Comparison of ENCODE assay signal across 1 mouse cellular context in genomic region chr2:142902905-142903895, GRCm38 (mm10).
TF ChIP-seq lines count a peak whose summit lies in the region.

No protein-coding gene starts in this region.

TF ChIP-seq in CH12.LX, 34 proteins besides CTCF, POLR2A, EP300 and RAD21 (continued from another document):
- no peak for TF ChIP-seq RCOR1 (conservative IDR thresholded peaks at IDR 0.05; ENCODE audit: low read depth, low read length)
- no peak for TF ChIP-seq MAZ (IDR thresholded peaks at IDR 0.05; ENCODE audit: low read depth, low read length)
- TF ChIP-seq KAT2A (IDR thresholded peaks at IDR 0.05; ENCODE audit: insufficient replicate concordance, low read length) = no peak
- no peak for TF ChIP-seq CHD2 (IDR thresholded peaks at IDR 0.05; ENCODE audit: low read length)
- TF ChIP-seq USF2 (conservative IDR thresholded peaks at IDR 0.05; ENCODE audit: low read depth, low read length) = no peak
- TF ChIP-seq BHLHE40 (IDR thresholded peaks at IDR 0.05; ENCODE audit: low read depth, low read length) = peak; percentile 56
- peak; percentile 49; the same call in 1 of the 2 replicates for TF ChIP-seq SIN3A (IDR thresholded peaks at IDR 0.05; ENCODE audit: low read length)
- TF ChIP-seq MEF2A (IDR thresholded peaks at IDR 0.05; ENCODE audit: borderline replicate concordance, low read depth, low read length) = no peak
- no peak for TF ChIP-seq GABPA (IDR thresholded peaks at IDR 0.05; ENCODE audit: insufficient replicate concordance, low read depth, low read length)
- TF ChIP-seq ZNF384 (IDR thresholded peaks at IDR 0.05; ENCODE audit: low read depth, low read length) = no peak
- no peak for TF ChIP-seq UBTF (IDR thresholded peaks at IDR 0.05; ENCODE audit: low read depth, low read length)
- peak; percentile 74 for TF ChIP-seq MAX (IDR thresholded peaks at IDR 0.05; ENCODE audit: low read length)
- TF ChIP-seq MXI1 (IDR thresholded peaks at IDR 0.05; ENCODE audit: low read depth, low read length) = 0 out of 2 replicates have a peak, but pooled peaks have one; percentile 50
- 0 out of 2 replicates have a peak, but pooled peaks have one; percentile 33 for TF ChIP-seq MYC (IDR thresholded peaks at IDR 0.05; ENCODE audit: low read depth, low read length)
- no peak for TF ChIP-seq MAFK (IDR thresholded peaks at IDR 0.05; ENCODE audit: insufficient replicate concordance, low read length)
- no peak for TF ChIP-seq JUND (conservative IDR thresholded peaks at IDR 0.05; ENCODE audit: low read depth, low read length)
- no peak for TF ChIP-seq CHD1 (IDR thresholded peaks at IDR 0.05; ENCODE audit: low read depth, low read length)
- TF ChIP-seq NELFE (IDR thresholded peaks at IDR 0.05; ENCODE audit: low read depth, low read length) = peak; percentile 21; the same call in 1 of the 2 replicates
- peak; percentile 96 for TF ChIP-seq E2F4 (IDR thresholded peaks at IDR 0.05; ENCODE audit: insufficient replicate concordance, low read depth, low read length)
- TF ChIP-seq POLR2AphosphoS2 (IDR thresholded peaks at IDR 0.05; ENCODE audit: low read depth, low read length) = no peak
- no peak for TF ChIP-seq USF1 (IDR thresholded peaks at IDR 0.05; ENCODE audit: low read depth, low read length)
